Mouse (Mus musculus) liver, adult 2 months (tissue): ENCODE results near the gene Slc45a3. TPM values are rescaled to one million over a fixed set of nuclear protein-coding genes. Genes with fewer than 3 reads are reported as not detected.

Experiments
- DNase-seq: peaks from one replicate; pipeline ENCODE4 v3.0.0-alpha.2; 2011; ENCODE audit warnings: low read depth, low spot score; ENCODE audit errors: extremely low read depth
- H3K27ac ChIP-seq: fragments of 200-500 bp; replicated peaks from 2 replicates; pipeline ENCODE4 v1.5.1; 2012; ENCODE audit warnings: low read depth, mild to moderate bottlenecking, control low read depth, inconsistent platforms, low read length; ENCODE audit not compliant: insufficient read depth
- H3K27me3 ChIP-seq: fragments of 200-500 bp; 2 replicates; pipeline ENCODE4 v1.6.1; 2012; ENCODE audit warnings: mild to moderate bottlenecking, moderate library complexity, low read length, inconsistent platforms; ENCODE audit not compliant: control insufficient read depth, insufficient read depth
- H3K36me3 ChIP-seq: fragments of 200-500 bp; 2 replicates; pipeline ENCODE4 v1.6.1; 2012; ENCODE audit warnings: low read length, inconsistent platforms; ENCODE audit not compliant: control insufficient read depth, insufficient read depth
- H3K4me1 ChIP-seq: fragments of 200-500 bp; 2 replicates; pipeline ENCODE4 v1.6.1; 2011; ENCODE audit warnings: low read length; ENCODE audit not compliant: control insufficient read depth, insufficient read depth
- H3K4me3 ChIP-seq: fragments of 200-500 bp; 2 replicates; pipeline ENCODE4 v1.5.1; 2011; ENCODE audit warnings: low read depth, mild to moderate bottlenecking, control low read depth, low read length, moderate library complexity; ENCODE audit not compliant: insufficient read depth
- H3K79me2 ChIP-seq: fragments of 200-500 bp; 2 replicates; pipeline ENCODE4 v1.6.1; 2012; ENCODE audit warnings: inconsistent platforms, mild to moderate bottlenecking, low read length, moderate library complexity; ENCODE audit not compliant: control insufficient read depth, insufficient read depth
- H3K9ac ChIP-seq: fragments of 200-500 bp; 2 replicates; pipeline ENCODE4 v1.6.1; 2012; ENCODE audit warnings: low read depth, mild to moderate bottlenecking, control low read depth, inconsistent platforms, low read length
- CTCF ChIP-seq: fragments of 200-500 bp; IDR thresholded peaks from 2 replicates; pipeline ENCODE4 v1.5.1; 2011; ENCODE audit warnings: low read depth, low read length, control low read depth
- POLR2A ChIP-seq: fragments of 200-500 bp; IDR thresholded peaks from 2 replicates; pipeline ENCODE4 v1.6.1; 2011; ENCODE audit warnings: low read length, control low read depth; ENCODE audit not compliant: insufficient read depth; ENCODE audit errors: extremely low read depth
- WGBS: fragments of 180-500 bp; shearing (Covaris S2); methylation state at CpG from one replicate; pipeline ENCODE4 v1.1.7; 2018; 5-methylcytosine and 5-hydroxymethylcytosine counted together
- polyA plus RNA-seq: library from polyadenylated mRNA; depleted of rRNA; stranded (reverse); fragments of >200 nt; gene quantifications from 2 replicates; pipeline ENCODE4 v1.2.3, GENCODE M21; 2012
- total RNA-seq: library from RNA; depleted of rRNA; stranded (reverse); fragments of >200 nt; gene quantifications from 2 replicates; pipeline ENCODE4 v1.2.3, GENCODE M21; 2014

Gene Slc45a3
- total and polyA plus RNA-seq, 2 experiments, result 10.0 to 28.0 TPM

DNA sequence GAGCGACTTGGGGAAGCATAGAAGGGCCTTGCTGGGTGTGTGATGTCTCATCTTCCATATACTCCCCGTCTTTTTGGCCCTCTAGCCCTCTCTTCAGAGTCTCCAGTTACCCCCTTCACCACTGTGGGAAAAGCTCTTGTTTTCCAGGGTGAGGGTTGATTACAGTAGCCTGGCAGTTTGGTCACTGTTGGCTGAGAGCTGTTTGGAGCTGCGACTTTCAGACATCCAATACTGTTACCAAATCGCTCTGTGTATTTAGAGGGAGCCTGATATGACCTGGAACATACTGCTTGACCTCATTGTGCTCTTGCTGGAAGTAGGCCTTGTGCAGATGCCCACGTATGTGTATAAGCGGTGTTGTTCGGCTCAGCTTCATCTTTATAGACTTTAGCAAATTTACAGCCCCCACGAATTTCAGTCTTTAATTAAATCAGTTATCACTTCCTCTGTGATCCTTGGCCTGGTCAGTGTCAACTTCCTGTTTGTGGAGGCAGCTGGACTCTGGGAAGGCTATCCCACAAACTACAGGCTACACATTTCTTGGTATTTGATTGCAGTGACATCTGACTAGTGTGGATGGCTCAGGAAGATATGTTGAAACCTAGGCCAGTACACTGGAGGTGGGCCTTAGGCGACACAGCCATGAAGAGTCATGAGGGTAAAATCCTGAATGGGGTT lies 27.5 kb downstream of the Slc45a3 start:
- peak overlapping the region; percentile 99 for H3K27ac ChIP-seq
- H3K36me3 ChIP-seq, result peaks cover 2% of the 10 kb centered on the region; the same call in 1 of the 2 replicates
- 17% methylated on average over 9 of the region's 9 CpGs for WGBS

GRCm38 (mm10) chr1:131992561-131993001 lies 29.8 kb downstream of the Slc45a3 start:
- peak overlapping the region; percentile 17 for H3K9ac ChIP-seq
- WGBS, result 12% methylated on average over 7 of the region's 7 CpGs

More for the DNA sequence above, 27.5 kb downstream of the Slc45a3 start:
- Histone ChIP-seq H3K4me1 (peaks cover 33% of the 10 kb centered on the region), H3K79me2 (no peaks in the 10 kb centered on the region), H3K9ac (peak overlapping the region; percentile 49), H3K4me3 (no peak overlapping the region), H3K27me3 (no peaks in the 10 kb centered on the region)
- peak; percentile 96 for DNase-seq
- TF ChIP-seq CTCF (no peak), POLR2A (no peak)

DNA sequence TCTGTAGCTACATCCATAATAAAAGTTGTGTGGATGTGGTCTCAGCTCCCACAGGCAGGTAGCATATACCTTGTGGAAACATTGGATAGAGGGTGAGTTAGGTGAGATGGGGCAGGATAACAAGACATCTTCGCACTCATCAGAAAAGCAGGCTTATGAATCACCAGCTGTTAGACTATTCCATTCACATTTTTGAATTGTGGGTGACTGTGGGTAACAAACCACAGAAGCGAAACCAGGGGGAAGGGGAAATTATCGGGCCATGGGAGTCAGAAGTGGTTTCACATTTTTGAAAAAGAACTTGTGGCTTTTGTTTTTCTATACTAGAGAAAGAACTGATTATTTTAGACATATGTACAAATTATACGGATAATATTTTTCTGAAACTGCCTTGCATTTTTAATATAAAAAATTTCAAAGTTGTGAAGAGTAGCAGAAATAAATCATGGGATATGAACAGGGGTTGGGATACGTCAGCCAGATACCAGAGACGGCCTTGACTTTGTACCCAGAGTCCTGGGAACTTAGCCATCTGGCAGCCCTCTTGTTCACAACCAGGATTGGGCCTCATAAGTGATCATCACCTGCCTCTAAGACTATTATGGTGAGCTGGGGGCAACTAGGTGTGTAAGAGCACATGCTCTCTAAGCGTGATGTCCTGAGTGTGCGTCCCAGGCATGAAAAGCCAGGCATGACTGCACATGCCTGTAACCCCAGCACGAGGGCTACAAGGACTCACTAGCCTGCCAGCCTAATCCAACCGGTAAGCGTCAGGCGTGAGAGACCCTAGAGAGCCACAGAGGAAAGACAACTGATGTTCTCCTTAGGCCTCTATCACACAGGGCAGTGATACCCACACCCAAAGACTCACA lies 30.6 kb downstream of the Slc45a3 start:
- DNase-seq, result peak; percentile 94
- Histone ChIP-seq H3K4me3 (no peak overlapping the region), H3K4me1 (peaks cover 32% of the 10 kb centered on the region), H3K9ac (peak overlapping the region; percentile 29; the same call in 1 of the 2 replicates), H3K27me3 (no peaks in the 10 kb centered on the region), H3K27ac (peak overlapping the region; percentile 87), H3K79me2 (no peaks in the 10 kb centered on the region), H3K36me3 (no peaks in the 10 kb centered on the region)
- 54% methylated on average over 12 of the region's 12 CpGs for WGBS
- TF ChIP-seq CTCF (no peak), POLR2A (no peak)

More at GRCm38 (mm10) chr1:131992561-131993001, 29.8 kb downstream of the Slc45a3 start:
- no peaks in the 10 kb centered on the region for H3K36me3 ChIP-seq
- peak overlapping the region; percentile 88 for H3K27ac ChIP-seq
- H3K27me3 ChIP-seq, result no peaks in the 10 kb centered on the region
- H3K4me3 ChIP-seq, result no peak overlapping the region
- no peak for TF ChIP-seq POLR2A
- no peak for TF ChIP-seq CTCF
- H3K79me2 ChIP-seq, result no peaks in the 10 kb centered on the region
- H3K4me1 ChIP-seq, result peaks cover 33% of the 10 kb centered on the region
- peak; percentile 99 for DNase-seq

- peak; percentile 59 for DNase-seq
- Histone ChIP-seq H3K9ac (no peak overlapping the region), H3K79me2 (no peaks in the 10 kb centered on the region), H3K36me3 (no peaks in the 10 kb centered on the region), H3K4me3 (no peak overlapping the region), H3K27ac (no peak overlapping the region), H3K27me3 (no peaks in the 10 kb centered on the region), H3K4me1 (peaks cover 23% of the 10 kb centered on the region)
- 50% methylated on average over 4 of the region's 4 CpGs for WGBS
- no peak for TF ChIP-seq POLR2A
- TF ChIP-seq CTCF, result no peak
Measured at GRCm38 (mm10) chr1:131995062-131995461, 32.3 kb downstream of the Slc45a3 start.

DNA sequence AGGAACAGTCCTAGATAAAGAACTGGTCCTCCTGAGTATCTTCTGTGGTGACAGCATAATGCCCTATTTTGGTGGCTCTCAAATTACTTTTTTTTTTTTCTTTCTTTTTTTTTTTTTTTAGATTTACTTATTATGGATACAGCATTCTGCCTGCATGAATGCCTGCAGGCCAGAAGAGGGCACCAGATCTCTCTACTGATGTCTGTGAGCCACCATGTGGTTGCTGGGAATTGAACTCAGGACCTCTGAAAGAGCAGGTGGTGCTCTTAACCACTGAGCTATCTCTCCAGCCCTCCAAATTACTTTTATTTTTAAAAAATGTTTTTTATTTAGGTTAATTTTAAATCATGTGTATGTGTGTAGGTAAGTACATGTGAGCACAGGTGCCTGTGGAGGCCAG lies 37.7 kb downstream of the Slc45a3 start:
- H3K9ac ChIP-seq, result no peak overlapping the region

More for the DNA sequence above, 37.7 kb downstream of the Slc45a3 start:
- no peak for DNase-seq
- peak; percentile 52 for TF ChIP-seq CTCF
- no peak for TF ChIP-seq POLR2A
- H3K79me2 ChIP-seq, result no peaks in the 10 kb centered on the region
- no peaks in the 10 kb centered on the region for H3K4me1 ChIP-seq
- no peaks in the 10 kb centered on the region for H3K27me3 ChIP-seq
- no peaks in the 10 kb centered on the region for H3K36me3 ChIP-seq
- no peak overlapping the region for H3K4me3 ChIP-seq
- H3K27ac ChIP-seq, result no peak overlapping the region
